Mouse (Mus musculus) v-Abl transformed pro-B cells (cell line): ENCODE results near the gene Arrdc4.

Experiments
- in situ Hi-C, 2 experiments: fragments of 400-800 bp; cut with MboI; formaldehyde crosslinking; loops; one replicate each; pipeline ENCODE4 v1.15.1; 2025; ENCODE audit not compliant: unreplicated experiment in 2 of 2

Gene Arrdc4

GRCm38 (mm10) chr7:68712425-68712824, 36.6 kb downstream of the Arrdc4 start:
- in situ Hi-C loops = no loop called here

- in situ Hi-C loops = no loop called here
Measured at GRCm38 (mm10) chr7:68709319-68709573, 39.8 kb downstream of the Arrdc4 start.

GRCm38 (mm10) chr7:68708563-68709318, 40.3 kb downstream of the Arrdc4 start:
- in situ Hi-C loops = no loop called here

- in situ Hi-C loops = no loop called here
Measured at GRCm38 (mm10) chr7:68705162-68705561, 43.9 kb downstream of the Arrdc4 start.

- in situ Hi-C loops = no loop called here
Measured at GRCm38 (mm10) chr7:68697313-68697712, 51.7 kb downstream of the Arrdc4 start.

GRCm38 (mm10) chr7:68696908-68697307, 52.1 kb downstream of the Arrdc4 start:
- in situ Hi-C loops = no loop called here

- in situ Hi-C loops = no loop called here
Measured at GRCm38 (mm10) chr7:68696446-68696845, 52.6 kb downstream of the Arrdc4 start.

- in situ Hi-C loops = no loop called here
Measured at GRCm38 (mm10) chr7:68692731-68693130, 56.3 kb downstream of the Arrdc4 start.

- in situ Hi-C loops = no loop called here
Measured at GRCm38 (mm10) chr7:68691454-68691853, 57.6 kb downstream of the Arrdc4 start.

GRCm38 (mm10) chr7:68687140-68687611, 61.9 kb downstream of the Arrdc4 start:
- in situ Hi-C loops = no loop called here
